Mouse (Mus musculus) forebrain, embryonic 15.5 days (tissue): ENCODE results near the gene Rab17. TPM values are rescaled to one million over a fixed set of nuclear protein-coding genes. Genes with fewer than 3 reads are reported as not detected.

Experiments
- ATAC-seq: fragments of 200-750 bp; cut with Nextera tagmentation; replicated peaks from 2 replicates; pipeline ENCODE4 v1.8.0; 2017; ENCODE audit warnings: mild to moderate bottlenecking, moderate TSS enrichment, moderate library complexity
- H3K27ac ChIP-seq: fragments of 300-500 bp; sonication (generic); replicated peaks from 2 replicates; pipeline ENCODE4 v1.5.1; 2015; ENCODE audit warnings: mild to moderate bottlenecking, inconsistent platforms
- H3K27me3 ChIP-seq: fragments of 300-500 bp; sonication (generic); 2 replicates; pipeline ENCODE4 v1.6.1; 2015; ENCODE audit warnings: inconsistent platforms
- H3K36me3 ChIP-seq: fragments of 300-500 bp; sonication (generic); 2 replicates; pipeline ENCODE4 v1.6.1; 2015; ENCODE audit warnings: mild to moderate bottlenecking, inconsistent platforms
- H3K4me1 ChIP-seq: fragments of 300-500 bp; sonication (generic); 2 replicates; pipeline ENCODE4 v1.6.1; 2015; ENCODE audit warnings: inconsistent platforms
- H3K4me2 ChIP-seq: fragments of 300-500 bp; sonication (generic); replicated peaks from 2 replicates; pipeline ENCODE4 v1.6.1; 2015; ENCODE audit warnings: mild to moderate bottlenecking, inconsistent platforms
- H3K4me3 ChIP-seq: fragments of 300-500 bp; sonication (generic); 2 replicates; pipeline ENCODE4 v1.5.1; 2015; ENCODE audit warnings: mild to moderate bottlenecking, inconsistent platforms
- H3K9ac ChIP-seq: fragments of 300-500 bp; sonication (generic); replicated peaks from 2 replicates; pipeline ENCODE4 v1.6.1; 2015; ENCODE audit warnings: mild to moderate bottlenecking, inconsistent platforms
- H3K9me3 ChIP-seq: fragments of 300-500 bp; sonication (generic); 2 replicates; pipeline ENCODE4 v1.6.1; 2016; ENCODE audit warnings: inconsistent platforms
- WGBS: fragments of 180-500 bp; shearing (Covaris S2); methylation state at CpG from one replicate; pipeline ENCODE4 v1.1.7; 2015; ENCODE audit warnings: mixed read lengths; 5-methylcytosine and 5-hydroxymethylcytosine counted together
- polyA plus RNA-seq: library from polyadenylated mRNA; unstranded; fragments of >200 nt; fragmentation: Nextera tagmentation; extraction: Ambion mirVana; gene quantifications from 2 replicates; pipeline ENCODE4 v1.2.1, GENCODE M21; 2015

Gene Rab17
- polyA plus RNA-seq, 1 experiment from 2014 or later, result 0.18 TPM

- H3K27ac ChIP-seq, result no peak overlapping the region
- 86% methylated on average over 9 of the region's 9 CpGs for WGBS
- no peak overlapping the region for H3K4me3 ChIP-seq
- 0 out of 2 replicates have a peak, but pooled peaks cover 2% of the 10 kb centered on the region for H3K27me3 ChIP-seq
- H3K4me1 ChIP-seq, result no peaks in the 10 kb centered on the region
- H3K9ac ChIP-seq, result no peak overlapping the region
- no peak overlapping the region for H3K4me2 ChIP-seq
- H3K36me3 ChIP-seq, result no peaks in the 10 kb centered on the region
- no peaks in the 10 kb centered on the region for H3K9me3 ChIP-seq
- ATAC-seq, result no peak
Measured at GRCm38 (mm10) chr1:90921687-90922086, 47.8 kb downstream of the Rab17 start.

- Histone ChIP-seq H3K4me1 (peaks cover 6% of the 10 kb centered on the region), H3K27me3 (0 out of 2 replicates have a peak, but pooled peaks cover 2% of the 10 kb centered on the region)
Measured at GRCm38 (mm10) chr1:90917509-90917908, 52.0 kb downstream of the Rab17 start.

GRCm38 (mm10) chr1:90914948-90915569 is 54.4 kb downstream of the Rab17 start, which contains the start of gene Mlph:
TSS of gene Mlph (plus strand) at chr1:90915085.
- Histone ChIP-seq H3K36me3 (no peaks in the 10 kb centered on the region), H3K27me3 (0 out of 2 replicates have a peak, but pooled peaks cover 2% of the 10 kb centered on the region), H3K4me2 (peak within 1 kb of the TSS; percentile 34), H3K9me3 (no peaks in the 10 kb centered on the region), H3K9ac (no peak within 1 kb of the TSS), H3K27ac (no peak within 1 kb of the TSS), H3K4me1 (peaks cover 6% of the 10 kb centered on the region), H3K4me3 (no peak within 1 kb of the TSS)
- 4% methylated on average over 18 of the region's 18 CpGs for WGBS
- ATAC-seq, result no peak

More at GRCm38 (mm10) chr1:90917509-90917908, 52.0 kb downstream of the Rab17 start:
- Histone ChIP-seq H3K9ac (no peak overlapping the region), H3K4me2 (no peak overlapping the region), H3K9me3 (no peaks in the 10 kb centered on the region), H3K27ac (no peak overlapping the region), H3K36me3 (no peaks in the 10 kb centered on the region), H3K4me3 (no peak overlapping the region)
- 62% methylated on average over 6 of the region's 6 CpGs for WGBS
- ATAC-seq, result no peak

- H3K9ac ChIP-seq, result no peak overlapping the region
- 72% methylated on average over 6 of the region's 6 CpGs for WGBS
- ATAC-seq, result no peak
Measured at GRCm38 (mm10) chr1:90913231-90913630, 56.2 kb downstream of the Rab17 start.

GRCm38 (mm10) chr1:90909631-90910152 is 59.8 kb downstream of the Rab17 start:
- Histone ChIP-seq H3K4me3 (no peak overlapping the region), H3K4me1 (no peaks in the 10 kb centered on the region), H3K27ac (no peak overlapping the region), H3K9me3 (no peaks in the 10 kb centered on the region), H3K36me3 (no peaks in the 10 kb centered on the region), H3K27me3 (no peaks in the 10 kb centered on the region), H3K9ac (no peak overlapping the region), H3K4me2 (no peak overlapping the region)
- ATAC-seq, result no peak
- 38% methylated on average over 17 of the region's 17 CpGs for WGBS

More at GRCm38 (mm10) chr1:90913231-90913630, 56.2 kb downstream of the Rab17 start:
- H3K27me3 ChIP-seq, result 0 out of 2 replicates have a peak, but pooled peaks cover 2% of the 10 kb centered on the region
- H3K27ac ChIP-seq, result no peak overlapping the region
- peaks cover 6% of the 10 kb centered on the region for H3K4me1 ChIP-seq
- no peak overlapping the region for H3K4me3 ChIP-seq
- H3K9me3 ChIP-seq, result no peaks in the 10 kb centered on the region
- H3K4me2 ChIP-seq, result no peak overlapping the region
- H3K36me3 ChIP-seq, result no peaks in the 10 kb centered on the region

GRCm38 (mm10) chr1:90909161-90909560 is 60.3 kb downstream of the Rab17 start:
- no peaks in the 10 kb centered on the region for H3K27me3 ChIP-seq
- no peaks in the 10 kb centered on the region for H3K36me3 ChIP-seq
- H3K4me3 ChIP-seq, result no peak overlapping the region
- no peaks in the 10 kb centered on the region for H3K9me3 ChIP-seq
- no peak for ATAC-seq
- H3K9ac ChIP-seq, result no peak overlapping the region
- no peak overlapping the region for H3K27ac ChIP-seq
- no peak overlapping the region for H3K4me2 ChIP-seq
- no peaks in the 10 kb centered on the region for H3K4me1 ChIP-seq

Other genes starting within 250 kb of the Rab17 start
- gene Col6a3, start 125.7 kb downstream of the Rab17 start, polyA plus RNA-seq, result 3.2 and 3.5 TPM in 2 replicates
- gene Mlph, start 54.6 kb downstream of the Rab17 start, polyA plus RNA-seq, result 0.11 and 0.45 TPM in 2 replicates
- gene Prlh, start 16.6 kb downstream of the Rab17 start, polyA plus RNA-seq, result not detected in 2 replicates
- gene Lrrfip1, start 29.1 kb upstream of the Rab17 start, polyA plus RNA-seq, result 37.5 and 38.3 TPM in 2 replicates
- gene Rbm44, start 175.4 kb upstream of the Rab17 start, polyA plus RNA-seq, result 0.14 and 0.17 TPM in 2 replicates
- 3.2 and 3.3 TPM in 2 replicates for gene Ramp1, start 210.2 kb upstream of the Rab17 start, polyA plus RNA-seq